In genomic region chr2:27026857-27027617, GRCm38 (mm10) we compare ENCODE assay signal across 9 mouse cellular contexts. TPM values are rescaled to one million over a fixed set of nuclear protein-coding genes. Genes with fewer than 3 reads are reported as not detected.
DNase-seq lines count a peak whose midpoint lies in the region; ATAC-seq lines count a peak whose summit lies in the region.
"Had no signal": no experiment of that assay in that cellular context is flagged by ENCODE, and none has a peak within 500 bp of the region (broad histone marks: within the 10 kb centered on the region; RNA-seq: fewer than 3 reads in every experiment).

No protein-coding gene starts in this region.

- H3K36me3 ChIP-seq in kidney, embryonic 15.5 days = no peaks in the 10 kb centered on the region
- H3K36me3 ChIP-seq in embryonic facial prominence, embryonic 11.5 days (replicated peaks; ENCODE audit: control insufficient read depth, insufficient read depth, low read depth, low read length) = no peaks in the 10 kb centered on the region
- H3K36me3 ChIP-seq in intestine, embryonic 15.5 days = no peaks in the 10 kb centered on the region
- H3K36me3 ChIP-seq: heart, embryonic 13.5 days had no signal

- no peaks in the 10 kb centered on the region for H3K9me3 ChIP-seq in kidney, embryonic 15.5 days (replicated peaks)
- H3K9me3 ChIP-seq in embryonic facial prominence, embryonic 11.5 days (replicated peaks; ENCODE audit: control insufficient read depth, low read length) = no peaks in the 10 kb centered on the region
- no peaks in the 10 kb centered on the region for H3K9me3 ChIP-seq in intestine, embryonic 15.5 days
- H3K9me3 ChIP-seq: heart, embryonic 13.5 days had no signal

- no peak for ATAC-seq in kidney, embryonic 15.5 days (replicated peaks; ENCODE audit: low FRiP score)
- no peak for ATAC-seq in embryonic facial prominence, embryonic 11.5 days (replicated peaks; ENCODE audit: insufficient number of reproducible peaks, low FRiP score, low TSS enrichment, low read depth)
- no peak for ATAC-seq in intestine, embryonic 15.5 days
- no peak for ATAC-seq in inflammation-experienced regulatory T-cells, adult 6 months

- peaks cover 14% of the 10 kb centered on the region for H3K4me1 ChIP-seq in kidney, embryonic 15.5 days
- H3K4me1 ChIP-seq in embryonic facial prominence, embryonic 11.5 days (ENCODE audit: control insufficient read depth, insufficient read depth, low read length) = no peaks in the 10 kb centered on the region
- peaks cover 5% of the 10 kb centered on the region for H3K4me1 ChIP-seq in intestine, embryonic 15.5 days (replicated peaks)

- peak overlapping the region; percentile 35; the same call in 1 of the 2 replicates for H3K4me3 ChIP-seq in kidney, embryonic 15.5 days (replicated peaks)
- no peak overlapping the region for H3K4me3 ChIP-seq in embryonic facial prominence, embryonic 11.5 days (ENCODE audit: low read depth, low read length)
- no peak overlapping the region for H3K4me3 ChIP-seq in intestine, embryonic 15.5 days (replicated peaks)

- peak overlapping the region; percentile 63; the same call in 1 of the 2 replicates for H3K4me2 ChIP-seq in kidney, embryonic 15.5 days
- H3K4me2 ChIP-seq in embryonic facial prominence, embryonic 11.5 days (ENCODE audit: low read depth, low read length) = peak overlapping the region; percentile 19; the same call in 1 of the 2 replicates
- peak overlapping the region; percentile 59; the same call in 1 of the 2 replicates for H3K4me2 ChIP-seq in intestine, embryonic 15.5 days (replicated peaks)

- no peak overlapping the region for H3K9ac ChIP-seq in kidney, embryonic 15.5 days
- no peak overlapping the region for H3K9ac ChIP-seq in embryonic facial prominence, embryonic 11.5 days (replicated peaks; ENCODE audit: low read length)
- no peak overlapping the region for H3K9ac ChIP-seq in intestine, embryonic 15.5 days

- H3K27ac ChIP-seq in kidney, embryonic 15.5 days = no peak overlapping the region
- no peak overlapping the region for H3K27ac ChIP-seq in embryonic facial prominence, embryonic 11.5 days (replicated peaks; ENCODE audit: low read depth, low read length)
- H3K27ac ChIP-seq in intestine, embryonic 15.5 days = no peak overlapping the region
- H3K27ac ChIP-seq: heart, embryonic 13.5 days had no signal

- WGBS in kidney, embryonic 15.5 days = 76% methylated on average over 10 of the region's 10 CpGs
- WGBS in embryonic facial prominence, embryonic 11.5 days = 79% methylated on average over 10 of the region's 10 CpGs
- 69% methylated on average over 10 of the region's 10 CpGs for WGBS in intestine, embryonic 15.5 days

- H3K27me3 ChIP-seq in kidney, embryonic 15.5 days = peaks cover 13% of the 10 kb centered on the region; the same call in 1 of the 2 replicates
- no peaks in the 10 kb centered on the region for H3K27me3 ChIP-seq in embryonic facial prominence, embryonic 11.5 days (ENCODE audit: control insufficient read depth, insufficient read depth, low read length)
- peaks cover 6% of the 10 kb centered on the region; the same call in 1 of the 2 replicates for H3K27me3 ChIP-seq in intestine, embryonic 15.5 days (replicated peaks)

- no peak for DNase-seq in kidney, adult 9 months
- DNase-seq in embryonic facial prominence, embryonic 11.5 days (ENCODE audit: low spot score) = no peak
- DNase-seq in natural killer cell, adult 2 months (ENCODE audit: low spot score in 2 of 2) = peak; percentile 26 to 38
- no peak for DNase-seq in adipocyte (ENCODE audit: low spot score)
- no peak for DNase-seq in thymus, postnatal 14 days

RNA-seq across cellular contexts. Expression of gene Slc2a6, which starts 0.8 kb away (rescaled TPM):
- 0.31 and 0.96 TPM in 2 replicates for polyA plus RNA-seq in kidney, embryonic 15.5 days (2015; fragmentation: Nextera tagmentation; extraction: Ambion mirVana)
- polyA plus RNA-seq in embryonic facial prominence, embryonic 11.5 days (2014; fragmentation: Nextera tagmentation; extraction: Ambion mirVana) = 0.84 and 1.2 TPM in 2 replicates
- 0.97 and 1.3 TPM in 2 replicates for polyA plus RNA-seq in intestine, embryonic 15.5 days (2015; fragmentation: Nextera tagmentation; extraction: Ambion mirVana)
- 1 to 10 TPM; 3.2 to 6.0 (median 3.5) TPM for polyA plus RNA-seq in inflammation-experienced regulatory T-cells, adult 6 months (2017; shearing (Covaris generic))
- polyA plus RNA-seq: heart, embryonic 13.5 days had no signal

RNA-seq across cellular contexts. Expression of gene Cacfd1, which starts 17.3 kb away (rescaled TPM):
- polyA plus RNA-seq in kidney, embryonic 15.5 days (2015; fragmentation: Nextera tagmentation; extraction: Ambion mirVana) = 61.0 and 66.1 TPM in 2 replicates
- polyA plus RNA-seq in embryonic facial prominence, embryonic 11.5 days (2014; fragmentation: Nextera tagmentation; extraction: Ambion mirVana) = 66.2 and 68.9 TPM in 2 replicates
- polyA plus RNA-seq in intestine, embryonic 15.5 days (2015; fragmentation: Nextera tagmentation; extraction: Ambion mirVana) = 49.0 and 60.5 TPM in 2 replicates
- polyA plus RNA-seq in inflammation-experienced regulatory T-cells, adult 6 months (2017; shearing (Covaris generic)) = 10 to 100 TPM; 12.9 to 19.5 (median 17.3) TPM

RNA-seq across cellular contexts. Expression of gene Mymk, which starts 44.9 kb away (rescaled TPM):
- 3.4 and 5.3 TPM in 2 replicates for polyA plus RNA-seq in kidney, embryonic 15.5 days (2015; fragmentation: Nextera tagmentation; extraction: Ambion mirVana)
- 2.3 and 4.0 TPM in 2 replicates for polyA plus RNA-seq in embryonic facial prominence, embryonic 11.5 days (2014; fragmentation: Nextera tagmentation; extraction: Ambion mirVana)
- polyA plus RNA-seq in intestine, embryonic 15.5 days (2015; fragmentation: Nextera tagmentation; extraction: Ambion mirVana) = 0.15 and 0.24 TPM in 2 replicates
- polyA plus RNA-seq in inflammation-experienced regulatory T-cells, adult 6 months (2017; shearing (Covaris generic)) = not detected

RNA-seq across cellular contexts. Expression of gene Adamtsl2, which starts 52.1 kb away (rescaled TPM):
- 1.3 and 1.7 TPM in 2 replicates for polyA plus RNA-seq in kidney, embryonic 15.5 days (2015; fragmentation: Nextera tagmentation; extraction: Ambion mirVana)
- 2.4 and 2.5 TPM in 2 replicates for polyA plus RNA-seq in embryonic facial prominence, embryonic 11.5 days (2014; fragmentation: Nextera tagmentation; extraction: Ambion mirVana)
- polyA plus RNA-seq in intestine, embryonic 15.5 days (2015; fragmentation: Nextera tagmentation; extraction: Ambion mirVana) = 2.0 and 2.2 TPM in 2 replicates
- polyA plus RNA-seq in inflammation-experienced regulatory T-cells, adult 6 months (2017; shearing (Covaris generic)) = not detected

RNA-seq across cellular contexts. Expression of gene Adamts13, which starts 53.8 kb away (rescaled TPM):
- polyA plus RNA-seq in kidney, embryonic 15.5 days (2015; fragmentation: Nextera tagmentation; extraction: Ambion mirVana) = 0.06 and 0.26 TPM in 2 replicates
- not detected in 2 replicates for polyA plus RNA-seq in embryonic facial prominence, embryonic 11.5 days (2014; fragmentation: Nextera tagmentation; extraction: Ambion mirVana)
- polyA plus RNA-seq in intestine, embryonic 15.5 days (2015; fragmentation: Nextera tagmentation; extraction: Ambion mirVana) = 0.25 and 0.28 TPM in 2 replicates
- polyA plus RNA-seq in inflammation-experienced regulatory T-cells, adult 6 months (2017; shearing (Covaris generic)) = not detected

Comparison
In these comparisons a context has a peak if more than half of its experiments do, and no peak if none do; other contexts are left out.
1. DNase-seq: peak in natural killer cell, adult 2 months (2 of 2); none in kidney, adult 9 months (single experiment), embryonic facial prominence, embryonic 11.5 days (single experiment), adipocyte (single experiment) and thymus, postnatal 14 days (single experiment).
2. Peak in every context shown above with its lines, with median percentiles within 50 percentile points of each other: H3K4me2 ChIP-seq.